Mouse (Mus musculus): ENCODE results near the gene Tbc1d7.

DNA sequence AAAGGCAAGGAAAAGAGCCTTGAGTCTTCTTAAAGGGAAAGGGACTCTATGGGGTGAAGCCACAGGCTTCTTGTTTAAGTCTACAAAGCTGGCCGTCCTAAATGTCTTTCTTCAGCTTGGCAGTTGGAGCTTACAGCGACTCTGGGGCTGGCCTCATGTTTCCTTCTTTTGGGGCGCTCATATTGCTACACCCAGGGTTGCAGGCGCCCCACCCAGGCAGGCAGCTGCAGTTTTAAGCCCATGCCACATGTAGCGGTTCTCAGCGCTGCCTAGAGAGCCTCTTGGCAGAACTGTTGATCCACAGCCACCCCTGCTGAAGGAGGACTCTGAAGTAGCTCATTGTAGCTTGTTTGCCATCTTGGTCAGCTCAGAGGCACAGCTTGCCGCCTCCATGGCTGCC lies 28.0 kb upstream of the Tbc1d7 start:
- TF ChIP-seq MAX (IDR thresholded peaks at IDR 0.05) (no peak), CTCF (IDR thresholded peaks at IDR 0.05; ENCODE audit: control insufficient read depth, insufficient read depth, insufficient read length) (no peak)

Measured in C2C12 (cell line).